Mouse (Mus musculus) heart, postnatal 0 days (tissue): ENCODE data around the gene Prox1.

Experiments used
- CTCF ChIP-seq: IDR thresholded peaks from 2 replicates; pipeline ENCODE4 v1.5.1; 2016; ENCODE audit warnings: antibody characterized with exemption, control low read depth, low read depth
- EP300 ChIP-seq: IDR thresholded peaks from 2 replicates; pipeline ENCODE4 v1.6.1; 2016; ENCODE audit warnings: antibody characterized with exemption, low read depth

- TF ChIP-seq EP300 = no peak
- TF ChIP-seq CTCF = no peak
Observed at GRCm38 (mm10) chr1:190123404-190123803, 47.1 kb downstream of the Prox1 start.
